Mouse (Mus musculus): Measurements from ENCODE around the gene Cdkl3. TPM values are rescaled to one million over a fixed set of nuclear protein-coding genes. Genes with fewer than 3 reads are reported as not detected.

Cdkl3 gene
- 1 to 10 TPM; 7.9 to 8.0 TPM for total RNA-seq (2021)
- long read RNA-seq, experiment 1, partial matches to known transcripts: 2 of 5 reads
- long read RNA-seq, experiment 1, other reads (novel, unspliced or antisense): 2 of 5 reads
- long read RNA-seq, experiment 2, partial matches to known transcripts: 37 of 44 reads
- long read RNA-seq, experiment 2, other reads (novel, unspliced or antisense): 6 of 44 reads

- peak; percentile 88 to 91 for DNase-seq (ENCODE audit: low spot score in 2 of 2)
Measured at GRCm38 (mm10) chr11:52003772-52004528, at the start of gene Cdkl3. Gene Cdkl3, plus strand, starts transcription at chr11:52004221.

DNA sequence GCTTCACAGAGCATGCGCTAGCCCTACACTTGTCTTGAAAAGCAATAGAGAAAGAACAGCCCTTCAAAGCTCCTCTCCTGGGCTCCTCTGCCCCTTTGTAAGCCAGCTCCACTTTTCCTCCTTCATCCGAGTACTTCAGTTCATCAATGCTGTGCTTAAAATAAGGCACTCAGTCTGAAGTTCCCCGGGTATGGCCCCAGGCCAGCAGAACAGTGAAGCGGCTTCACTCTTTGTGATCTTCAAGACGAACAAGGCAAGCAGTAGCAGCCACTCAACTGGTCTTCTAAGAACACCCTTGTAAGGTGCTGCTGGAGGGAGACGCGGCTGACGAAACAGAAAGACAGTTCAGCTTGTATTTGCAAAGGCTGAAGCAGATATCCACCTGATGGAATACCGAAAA lies 47.9 kb upstream of the Cdkl3 start:
- no peak for DNase-seq (ENCODE audit: low spot score in 2 of 2)

- DNase-seq (ENCODE audit: low spot score in 2 of 2): no peak
Measured at GRCm38 (mm10) chr11:51957760-51958159, 46.3 kb upstream of the Cdkl3 start.

GRCm38 (mm10) chr11:51959511-51959910 lies 44.5 kb upstream of the Cdkl3 start:
- no peak for DNase-seq (ENCODE audit: low spot score in 2 of 2)

DNA sequence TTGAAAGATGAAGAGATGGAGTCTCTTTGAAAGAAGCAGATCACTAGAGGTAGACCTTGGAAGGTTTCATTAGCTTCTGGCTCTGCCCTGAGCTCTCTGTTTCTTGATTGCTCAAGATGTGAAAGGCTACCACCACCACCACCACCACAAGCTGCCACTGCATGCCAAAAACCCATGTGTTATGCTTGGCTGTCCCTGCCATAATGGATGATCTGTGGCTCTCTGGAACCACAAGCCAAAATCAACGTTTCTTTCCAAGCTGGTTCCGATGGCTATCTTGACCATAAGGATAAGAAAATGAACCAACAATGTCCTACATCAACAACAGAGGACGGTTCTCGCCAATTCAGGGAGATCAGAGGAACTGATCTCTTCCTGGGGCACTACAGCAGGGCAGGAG lies 44.0 kb upstream of the Cdkl3 start:
- no peak for DNase-seq (ENCODE audit: low spot score in 2 of 2)

- no peak for DNase-seq (ENCODE audit: low spot score in 2 of 2)
Measured at GRCm38 (mm10) chr11:51960967-51961471, 43.0 kb upstream of the Cdkl3 start.

GRCm38 (mm10) chr11:51961761-51962160 lies 42.3 kb upstream of the Cdkl3 start:
- DNase-seq (ENCODE audit: low spot score in 2 of 2): no peak

DNA sequence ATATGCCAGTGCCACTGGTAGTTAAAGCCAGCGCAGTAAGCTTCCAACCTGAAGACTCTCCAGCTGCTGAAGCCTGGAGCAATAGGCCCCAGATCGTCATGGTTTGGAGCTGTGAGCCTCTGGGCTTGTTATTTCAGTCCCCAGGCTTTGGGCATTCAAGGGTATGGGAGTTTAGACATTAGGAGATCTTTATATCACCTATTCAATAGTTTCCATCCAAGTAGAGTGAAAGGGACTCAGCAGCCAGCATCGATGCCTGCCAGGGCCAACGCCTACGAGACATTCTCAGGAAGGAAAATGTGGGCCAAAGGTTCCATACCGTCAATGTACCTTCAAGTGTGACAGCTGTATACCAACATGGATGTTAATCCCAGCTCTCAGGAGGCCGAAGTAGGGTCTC lies 41.7 kb upstream of the Cdkl3 start:
- no peak for DNase-seq (ENCODE audit: low spot score in 2 of 2)

DNA sequence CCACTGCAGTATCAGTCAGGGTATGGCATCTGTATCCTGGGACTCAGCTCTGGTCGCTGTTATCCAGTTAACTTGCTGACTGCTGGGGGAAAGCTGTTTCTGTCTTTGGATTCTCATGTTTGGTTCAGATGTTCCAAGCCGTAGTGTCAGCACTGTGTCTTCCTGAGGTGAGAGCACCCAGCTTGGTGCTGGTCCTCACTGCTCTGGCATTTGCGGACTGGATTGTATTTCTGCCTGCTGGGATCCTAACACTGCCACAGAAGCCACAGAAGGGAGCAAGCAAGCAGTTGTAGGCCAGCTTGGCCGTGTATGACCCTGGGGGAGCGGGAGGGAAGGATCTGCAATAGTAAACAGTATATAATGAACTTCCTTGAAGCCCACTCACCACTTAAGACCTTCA lies 37.4 kb upstream of the Cdkl3 start:
- DNase-seq (ENCODE audit: low spot score in 2 of 2): no peak

DNA sequence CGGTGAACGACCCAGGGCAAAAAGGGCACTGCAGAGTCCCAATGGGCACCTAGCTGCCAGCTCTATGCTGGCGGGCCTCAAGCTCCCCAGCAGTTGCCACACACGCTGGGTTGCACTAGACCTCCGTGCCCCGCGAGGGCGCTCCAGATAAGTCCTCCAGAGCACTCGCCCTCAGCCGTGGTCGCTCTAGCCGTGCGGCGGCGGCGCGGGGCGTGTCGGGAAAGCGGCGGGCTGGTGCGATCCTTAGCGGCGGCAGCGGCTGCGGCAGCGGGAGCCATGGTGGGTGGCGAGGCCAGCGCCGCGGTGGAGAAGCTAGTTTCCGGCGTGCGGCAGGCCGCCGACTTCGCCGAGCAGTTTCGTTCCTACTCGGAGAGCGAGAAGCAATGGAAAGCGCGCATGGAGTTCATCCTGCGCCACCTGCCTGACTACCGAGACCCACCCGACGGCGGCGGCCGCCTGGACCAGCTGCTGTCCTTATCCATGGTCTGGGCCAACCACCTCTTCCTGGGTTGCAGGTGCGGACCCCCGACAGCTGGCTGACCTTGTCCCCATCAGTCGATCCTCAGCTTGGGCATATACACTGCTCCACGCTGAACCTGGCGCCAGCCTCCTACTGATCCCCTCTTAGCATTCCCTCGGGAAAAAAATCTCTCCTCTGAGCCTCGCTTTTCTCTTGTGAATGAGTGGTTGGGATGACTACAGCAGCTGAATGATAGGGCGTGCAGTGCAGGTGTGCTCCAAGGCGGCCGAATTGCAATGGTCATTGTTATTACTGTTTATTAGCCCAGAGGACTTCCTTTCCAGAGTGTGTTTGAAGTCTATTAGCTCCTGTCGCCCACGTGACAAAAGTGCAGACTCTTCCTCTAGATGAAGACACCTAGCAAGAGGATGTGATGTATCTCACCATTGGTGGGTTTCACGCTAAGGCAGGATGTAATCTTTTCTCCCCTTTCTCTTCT lies 36.3 kb upstream of the Cdkl3 start, which contains the start of gene Cdkn2aipnl:
Gene Cdkn2aipnl, plus strand, starts transcription at position 219 of the 959 bp plus-strand sequence.
- DNase-seq (ENCODE audit: low spot score in 2 of 2): peak; percentile 95 to 97

GRCm38 (mm10) chr11:51968896-51969295 lies 35.1 kb upstream of the Cdkl3 start:
- DNase-seq (ENCODE audit: low spot score in 2 of 2): no peak

DNA sequence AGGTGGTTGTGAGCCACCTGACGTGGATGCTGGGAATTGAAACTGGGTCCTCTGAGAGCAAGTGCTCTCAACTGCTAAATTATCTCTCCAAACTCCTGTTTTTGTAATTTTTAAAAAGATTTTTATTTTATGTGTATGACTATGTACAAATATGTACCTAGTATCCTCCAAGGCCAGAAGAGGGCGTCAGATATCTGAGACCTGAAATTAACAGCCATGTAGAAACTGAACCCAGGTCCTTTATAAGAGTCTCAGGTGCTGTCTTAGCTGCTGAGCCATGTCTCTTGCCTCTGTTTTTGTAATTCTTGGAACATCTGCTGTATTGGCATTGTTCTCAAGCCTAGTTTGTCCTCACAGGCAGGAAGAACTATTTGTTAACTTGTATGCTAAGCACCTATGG lies 34.5 kb upstream of the Cdkl3 start:
- DNase-seq (ENCODE audit: low spot score in 2 of 2): no peak

DNA sequence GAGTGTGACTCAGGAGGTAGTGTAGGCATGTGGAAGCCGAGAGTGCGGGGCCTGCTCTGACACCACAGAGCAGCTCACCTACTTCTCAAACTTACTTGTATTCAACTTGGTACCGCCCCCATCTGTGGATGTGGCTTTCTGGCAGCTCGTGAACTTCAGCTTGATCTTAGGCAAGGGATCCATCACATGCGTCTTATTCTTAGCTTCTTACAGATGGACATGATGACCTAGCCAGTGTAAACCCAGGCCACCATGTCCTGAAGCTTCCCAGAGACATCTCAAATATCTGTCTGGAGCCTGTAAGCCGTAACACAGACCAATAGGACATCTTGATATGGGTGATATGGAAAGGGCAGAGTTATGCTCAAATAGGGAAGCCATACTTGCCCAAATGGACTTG lies 32.4 kb upstream of the Cdkl3 start:
- DNase-seq (ENCODE audit: low spot score in 2 of 2): no peak

DNA sequence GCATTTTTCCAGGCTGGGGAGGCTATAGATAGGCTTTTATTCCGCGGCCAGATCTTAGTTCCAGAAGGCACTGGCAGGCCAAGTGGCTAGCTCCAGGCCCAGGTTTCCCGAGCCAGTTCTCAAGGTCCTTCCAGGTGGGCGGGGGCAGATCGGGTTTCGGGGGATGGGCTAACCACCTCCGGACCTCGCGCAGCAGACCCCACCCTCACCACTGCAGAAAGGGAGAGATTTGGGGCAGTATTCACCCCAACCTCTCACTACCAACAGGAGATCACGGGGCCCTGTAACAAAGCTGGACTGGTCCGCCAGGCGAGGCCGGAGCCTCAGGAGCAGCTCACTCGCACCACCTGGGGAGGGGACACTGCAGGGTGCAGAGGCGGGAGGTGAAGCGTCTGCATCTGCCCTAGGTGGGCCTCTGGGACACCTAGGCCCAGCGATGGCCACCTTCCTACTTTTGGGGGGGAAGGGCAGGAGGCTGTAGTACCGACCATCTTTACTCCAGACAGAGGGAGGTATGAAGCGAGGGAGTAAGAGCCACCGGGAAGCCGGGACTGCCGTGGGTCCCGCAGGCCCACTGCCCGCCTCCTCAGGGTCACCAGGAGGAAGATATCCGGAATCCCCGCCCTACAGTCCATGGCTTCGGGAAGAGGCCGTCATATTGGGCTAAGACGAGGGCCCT lies 4.3 kb upstream of the Cdkl3 start:
- DNase-seq (ENCODE audit: low spot score in 2 of 2): peak; percentile 26 to 54

- peak; percentile 84 to 85 for DNase-seq (ENCODE audit: low spot score in 2 of 2)
Measured at GRCm38 (mm10) chr11:52000290-52000962, 3.6 kb upstream of the Cdkl3 start, which contains the start of gene Ube2b. Gene Ube2b, minus strand, starts transcription at chr11:52000762.

DNA sequence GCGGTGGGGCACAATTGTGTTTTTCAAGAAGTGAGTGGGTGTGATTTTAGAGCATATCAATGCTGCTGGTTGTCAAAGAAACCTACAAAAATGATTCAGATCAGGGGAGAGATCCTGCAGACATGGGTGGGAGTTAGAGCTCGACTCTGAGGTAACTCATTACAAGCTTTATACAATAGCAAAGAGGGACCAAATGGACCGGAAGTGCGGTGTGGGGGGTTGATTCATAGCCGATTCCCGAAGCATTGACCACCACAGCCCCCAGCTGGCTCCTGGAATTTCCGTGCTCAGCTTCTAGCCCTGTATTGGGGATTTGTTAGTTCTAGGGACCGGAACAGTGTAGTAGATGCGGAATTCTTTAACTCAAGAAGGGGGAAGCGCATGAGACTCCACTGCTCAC lies 2.7 kb upstream of the Cdkl3 start:
- DNase-seq (ENCODE audit: low spot score in 2 of 2): no peak

DNA sequence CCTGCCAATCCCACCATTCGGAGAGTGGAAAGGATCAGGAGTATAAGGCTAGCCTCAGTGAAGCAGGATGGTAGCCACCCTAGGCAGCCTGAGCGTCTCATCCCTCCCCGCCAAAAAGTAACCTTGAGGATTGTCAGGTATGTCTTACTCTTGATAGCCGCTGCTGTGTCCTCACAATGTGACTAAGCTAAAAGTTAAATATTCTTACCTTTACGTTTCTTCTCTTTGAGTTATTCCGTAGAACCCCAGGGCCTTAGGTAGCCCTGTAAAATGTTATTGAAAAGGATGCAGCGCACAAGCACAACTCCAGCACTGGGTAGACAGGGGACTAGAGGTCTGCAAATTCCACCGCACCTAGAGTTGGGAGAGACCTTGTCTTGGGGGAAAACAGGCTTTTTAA lies 2.2 kb upstream of the Cdkl3 start:
- DNase-seq (ENCODE audit: low spot score in 2 of 2): no peak

GRCm38 (mm10) chr11:52002842-52003504 lies 1.0 kb upstream of the Cdkl3 start:
- DNase-seq (ENCODE audit: low spot score in 2 of 2): no peak

GRCm38 (mm10) chr11:52003505-52003771 lies 583 bp upstream of the Cdkl3 start:
- DNase-seq (ENCODE audit: low spot score in 2 of 2): no peak

DNA sequence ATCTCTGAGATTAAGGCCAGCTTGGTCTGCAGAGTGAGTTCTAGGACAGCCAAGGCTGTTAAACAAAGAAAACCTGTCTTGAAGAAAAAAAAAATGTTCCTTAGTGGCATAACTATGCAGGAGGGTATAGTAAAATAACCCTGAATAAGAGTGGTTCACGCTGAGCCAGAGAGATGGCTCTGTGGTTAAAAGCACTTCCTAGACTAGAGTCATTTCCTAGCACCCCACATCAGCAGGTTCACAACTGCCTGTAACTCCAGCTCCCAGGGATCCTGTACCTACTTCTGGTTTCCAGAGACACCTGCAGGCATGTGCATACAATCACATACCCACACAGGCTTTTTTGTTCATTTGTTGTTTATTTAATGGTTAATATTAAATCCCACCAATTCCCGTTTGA lies 1.6 kb downstream of the Cdkl3 start:
- no peak for DNase-seq (ENCODE audit: low spot score in 2 of 2)
